Mouse (Mus musculus): ENCODE results near the gene Clcn2. TPM values are rescaled to one million over a fixed set of nuclear protein-coding genes. Genes with fewer than 3 reads are reported as not detected.

Clcn2 gene
- 2.3 TPM for polyA plus RNA-seq (2017; shearing (Covaris generic))

DNA sequence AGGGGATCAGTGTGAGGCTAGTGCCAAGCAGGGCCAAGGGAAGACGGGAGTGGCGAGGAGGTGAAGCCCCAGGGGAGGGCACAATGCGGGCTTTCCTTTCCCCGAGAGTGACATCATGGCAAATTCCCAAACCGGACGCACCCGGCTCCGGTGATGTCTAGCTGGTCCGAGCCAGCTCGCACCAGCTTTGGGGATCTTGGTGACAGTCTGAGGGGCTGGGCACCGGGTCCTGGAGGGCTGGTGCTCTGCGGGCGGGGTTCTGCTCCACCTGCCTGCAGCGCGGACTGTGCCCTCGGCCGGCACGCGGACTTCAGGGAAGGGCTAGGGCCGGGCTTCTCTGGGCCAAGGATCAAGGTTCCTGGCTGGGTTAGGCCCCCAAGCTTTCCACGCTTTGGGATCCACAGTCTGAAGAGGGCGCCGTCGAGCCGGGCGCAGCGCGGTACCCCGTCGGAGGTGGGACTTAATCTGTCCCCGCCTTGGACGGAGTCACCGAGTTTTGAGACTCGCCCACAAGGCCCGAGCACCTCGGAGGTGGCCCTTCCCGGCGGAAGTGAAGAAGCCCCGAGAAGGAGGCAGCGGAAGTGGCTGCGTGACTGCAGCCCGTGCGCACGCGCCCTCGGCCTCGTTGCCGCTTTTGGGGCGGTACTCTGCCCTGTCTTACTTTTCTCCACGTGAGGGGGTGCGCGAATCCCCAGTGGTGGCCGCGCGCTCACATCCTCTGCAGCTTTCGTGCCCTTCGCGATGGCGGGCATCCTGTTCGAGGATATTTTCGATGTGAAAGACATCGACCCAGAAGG is at the start of gene Clcn2, which contains the start of gene Polr2h:
TSS of gene Clcn2 (minus strand) at position 566 of the 797 bp plus-strand sequence.
TSS of gene Polr2h (plus strand) at position 485 of the 797 bp plus-strand sequence.

DNA sequence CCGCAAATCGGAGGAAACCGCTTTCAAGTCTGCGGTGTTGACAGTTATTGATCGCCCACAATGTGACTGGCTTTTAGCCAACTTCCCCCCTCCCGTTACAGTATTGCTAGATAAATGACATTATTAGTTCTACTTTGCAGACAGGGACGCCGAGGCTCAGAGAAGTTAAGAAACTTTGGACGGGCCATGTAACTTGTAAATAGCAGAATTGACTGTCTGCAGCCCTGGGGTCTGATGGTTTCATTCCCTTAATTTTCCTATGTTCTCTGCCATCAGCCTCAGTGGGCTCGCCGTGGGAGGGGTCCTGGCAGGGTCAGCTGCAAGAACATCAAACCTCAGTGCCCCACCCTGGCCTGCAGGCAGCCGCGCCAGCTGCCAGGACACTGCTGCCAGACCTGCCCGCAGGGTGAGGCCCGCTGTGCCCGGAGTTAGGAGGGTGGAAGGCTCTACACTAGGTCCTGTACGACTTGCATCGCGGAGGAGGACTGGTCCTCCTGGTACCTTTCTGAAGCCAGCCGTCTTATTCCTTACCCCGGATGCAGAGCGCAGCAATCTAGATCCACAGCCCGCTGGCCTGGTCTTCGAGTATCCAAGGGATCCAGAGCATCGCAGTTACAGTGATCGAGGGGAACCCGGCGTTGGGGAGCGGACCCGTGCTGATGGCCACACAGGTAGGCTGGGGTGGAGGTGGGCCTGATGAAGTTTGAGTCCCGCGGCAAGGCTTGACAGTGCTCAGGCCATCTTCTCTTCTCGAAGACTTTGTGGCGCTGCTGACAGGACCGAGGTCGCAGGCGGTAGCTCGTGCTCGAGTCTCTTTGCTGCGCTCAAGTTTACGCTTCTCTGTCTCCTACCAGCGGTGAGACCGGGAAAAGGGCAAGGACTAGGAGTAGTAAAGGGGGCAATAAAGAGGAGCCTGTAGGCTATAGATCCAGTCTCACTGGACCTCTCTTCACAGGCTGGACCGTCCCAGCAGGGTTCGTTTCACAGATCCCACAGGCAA is 16.5 kb upstream of the Clcn2 start, which contains the start of gene Thpo:
TSS of gene Thpo (minus strand) at position 781 of the 1,000 bp plus-strand sequence.

GRCm38 (mm10) chr16:20732925-20733730 is 15.6 kb upstream of the Clcn2 start, which contains the start of gene Chrd:
Gene Chrd (plus strand): TSS chr16:20733127.

DNA sequence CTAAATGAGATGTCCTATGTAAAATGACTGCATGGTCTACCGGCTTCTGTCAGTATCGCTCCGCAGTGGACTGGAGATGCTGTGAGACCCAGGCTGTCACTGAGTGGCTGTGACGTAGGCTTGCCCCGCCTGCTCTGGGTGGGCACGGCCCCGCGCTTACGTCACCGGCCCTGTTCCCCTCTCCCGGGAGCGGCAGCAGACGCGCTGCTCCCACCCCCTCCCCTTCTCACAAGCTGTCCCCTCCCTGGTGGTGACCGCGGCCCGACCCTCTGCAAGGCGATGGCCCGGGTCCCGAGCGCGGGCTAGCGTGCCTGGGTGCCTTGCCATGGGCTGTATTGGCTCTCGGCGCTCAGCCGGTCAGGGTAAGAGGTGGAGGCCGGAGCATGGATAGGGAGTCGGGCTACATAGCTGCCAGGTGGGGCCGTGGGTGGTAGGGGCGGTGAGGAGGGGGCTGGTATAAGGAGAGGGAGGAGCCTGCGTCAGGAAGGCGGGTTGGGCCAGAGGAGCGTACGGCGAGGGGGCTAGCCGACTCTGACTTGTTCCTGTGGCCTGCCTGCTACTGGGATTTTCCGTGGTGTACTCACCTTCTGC is 24.3 kb downstream of the Clcn2 start, which contains the start of gene Fam131a:
TSS of gene Fam131a (plus strand) at position 131 of the 591 bp plus-strand sequence.

GRCm38 (mm10) chr16:20668013-20668412 is 49.5 kb downstream of the Clcn2 start, which contains the start of gene Eif4g1:
Gene Eif4g1 (plus strand): TSS chr16:20668313.

Other genes with a start within 250 kb of the Clcn2 start
- 70.0 TPM for gene Eif2b5, start 218.9 kb downstream of the Clcn2 start, polyA plus RNA-seq (2017; shearing (Covaris generic))
- gene Dvl3, start 200.8 kb downstream of the Clcn2 start, polyA plus RNA-seq (2017; shearing (Covaris generic)) = 14.3 TPM
- 372 TPM for gene Ap2m1, start 182.3 kb downstream of the Clcn2 start, polyA plus RNA-seq (2017; shearing (Covaris generic))
- 71.6 TPM for gene Abcf3, start 169.2 kb downstream of the Clcn2 start, polyA plus RNA-seq (2017; shearing (Covaris generic))
- 0.23 TPM for gene Vwa5b2, start 128.3 kb downstream of the Clcn2 start, polyA plus RNA-seq (2017; shearing (Covaris generic))
- gene Eef1akmt4, start 106.2 kb downstream of the Clcn2 start, polyA plus RNA-seq (2017; shearing (Covaris generic)) = 1.8 TPM
- not detected for gene Gm49333, start 106.1 kb downstream of the Clcn2 start, polyA plus RNA-seq (2017; shearing (Covaris generic))
- 17.6 TPM for gene Alg3, start 106.0 kb downstream of the Clcn2 start, polyA plus RNA-seq (2017; shearing (Covaris generic))
- gene Camk2n2, start 96.5 kb downstream of the Clcn2 start, polyA plus RNA-seq (2017; shearing (Covaris generic)) = 0.49 TPM
- not detected for gene Ece2, start 87.9 kb downstream of the Clcn2 start, polyA plus RNA-seq (2017; shearing (Covaris generic))
- gene Psmd2, start 66.1 kb downstream of the Clcn2 start, polyA plus RNA-seq (2017; shearing (Covaris generic)) = 183 TPM
- gene Eif4g1, start 49.4 kb downstream of the Clcn2 start, polyA plus RNA-seq (2017; shearing (Covaris generic)) = 124 TPM
- gene Fam131a, start 24.5 kb downstream of the Clcn2 start, polyA plus RNA-seq (2017; shearing (Covaris generic)) = 1.1 TPM
- gene Polr2h, start 81 bp downstream of the Clcn2 start, polyA plus RNA-seq (2017; shearing (Covaris generic)) = 37.0 TPM
- gene Chrd, start 15.4 kb upstream of the Clcn2 start, polyA plus RNA-seq (2017; shearing (Covaris generic)) = 0.13 TPM
- gene Thpo, start 16.8 kb upstream of the Clcn2 start, polyA plus RNA-seq (2017; shearing (Covaris generic)) = 0.56 TPM